Mouse (Mus musculus) ES-E14 (cell line): Measurements from ENCODE around the gene Adh6b.

Experiments
- CHD2 ChIP-seq: IDR thresholded peaks from 2 replicates; pipeline ENCODE4 v1.6.1; 2014; ENCODE audit warnings: mild to moderate bottlenecking, low read depth, low read length, inconsistent platforms
- MAFK ChIP-seq: IDR thresholded peaks from 2 replicates; pipeline ENCODE4 v1.6.1; 2014; ENCODE audit warnings: mild to moderate bottlenecking, low read depth, low read length, inconsistent platforms; ENCODE audit not compliant: insufficient read depth

DNA sequence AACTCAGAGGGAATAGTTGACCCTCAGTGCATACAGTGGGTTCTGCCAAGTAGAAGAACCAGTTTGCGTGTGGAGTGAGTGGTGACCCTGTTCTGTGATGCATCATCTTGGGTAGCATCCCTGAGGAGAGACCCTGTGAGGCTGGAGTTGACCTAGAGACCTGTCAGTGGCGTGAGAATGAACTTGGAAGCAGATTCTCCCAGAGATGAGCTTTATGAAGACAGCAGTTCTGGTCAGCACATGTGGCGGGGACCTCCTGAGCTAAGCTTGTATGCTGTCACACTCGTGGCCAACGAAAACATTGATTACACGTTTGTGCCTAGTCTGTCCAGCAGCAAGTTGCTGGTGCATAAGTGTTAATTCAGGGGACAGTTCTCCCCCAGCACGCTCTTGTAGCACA lies 64.3 kb downstream of the Adh6b start:
- TF ChIP-seq MAFK (no peak), CHD2 (no peak)
